Mouse (Mus musculus): ENCODE measurements around the gene Adgrl4. TPM values are rescaled to one million over a fixed set of nuclear protein-coding genes. Genes with fewer than 3 reads are reported as not detected.

Adgrl4 gene
- 7.3 TPM in 2 replicates for polyA plus RNA-seq (2014; fragmentation: Nextera tagmentation; extraction: Ambion mirVana)

GRCm38 (mm10) chr3:151437693-151438092, at the start of gene Adgrl4:
Gene Adgrl4 (plus strand): TSS chr3:151437887.
- 2% methylated on average over 17 of the region's 17 CpGs for WGBS
- no peak within 1 kb of the TSS for H3K27ac ChIP-seq (ENCODE audit: low read depth)
- peak within 1 kb of the TSS; percentile 46 for H3K4me2 ChIP-seq (ENCODE audit: low read length)
- peak; percentile 66; the same call in 1 of the 2 replicates for ATAC-seq (replicated peaks; ENCODE audit: low FRiP score, low TSS enrichment, low read depth)
- H3K9ac ChIP-seq (ENCODE audit: low read length) = no peak within 1 kb of the TSS
- H3K9me3 ChIP-seq (ENCODE audit: control insufficient read depth, low read length) = no peaks in the 10 kb centered on the region
- DNase-seq (ENCODE audit: low spot score) = peak; percentile 53
- peaks cover 6% of the 10 kb centered on the region; the same call in 1 of the 2 replicates for H3K4me1 ChIP-seq (replicated peaks; ENCODE audit: control insufficient read depth, insufficient read depth, low read length)
- no peaks in the 10 kb centered on the region for H3K36me3 ChIP-seq (ENCODE audit: control insufficient read depth, insufficient read depth, low read length)
- H3K27me3 ChIP-seq (replicated peaks; ENCODE audit: control insufficient read depth, insufficient read depth, low read length) = no peaks in the 10 kb centered on the region
- peak within 1 kb of the TSS; percentile 24; the same call in 1 of the 2 replicates for H3K4me3 ChIP-seq (ENCODE audit: low read depth, low read length)

GRCm38 (mm10) chr3:151390912-151391311, 46.8 kb upstream of the Adgrl4 start:
- no peaks in the 10 kb centered on the region for H3K9me3 ChIP-seq (ENCODE audit: control insufficient read depth, low read length)

GRCm38 (mm10) chr3:151392891-151393290, 44.8 kb upstream of the Adgrl4 start:
- Histone ChIP-seq H3K4me1 (replicated peaks; ENCODE audit: control insufficient read depth, insufficient read depth, low read length) (no peaks in the 10 kb centered on the region), H3K9me3 (ENCODE audit: control insufficient read depth, low read length) (no peaks in the 10 kb centered on the region), H3K36me3 (ENCODE audit: control insufficient read depth, insufficient read depth, low read length) (no peaks in the 10 kb centered on the region), H3K27me3 (replicated peaks; ENCODE audit: control insufficient read depth, insufficient read depth, low read length) (no peaks in the 10 kb centered on the region), H3K4me3 (ENCODE audit: low read depth, low read length) (no peak overlapping the region), H3K9ac (ENCODE audit: low read length) (no peak overlapping the region), H3K4me2 (ENCODE audit: low read length) (no peak overlapping the region), H3K27ac (ENCODE audit: low read depth) (no peak overlapping the region)
- ATAC-seq (replicated peaks; ENCODE audit: low FRiP score, low TSS enrichment, low read depth) = no peak
- 88% methylated on average over 4 of the region's 4 CpGs for WGBS
- no peak for DNase-seq (ENCODE audit: low spot score)

More at GRCm38 (mm10) chr3:151390912-151391311, 46.8 kb upstream of the Adgrl4 start:
- Histone ChIP-seq H3K36me3 (ENCODE audit: control insufficient read depth, insufficient read depth, low read length) (no peaks in the 10 kb centered on the region), H3K27ac (ENCODE audit: low read depth) (no peak overlapping the region), H3K4me2 (ENCODE audit: low read length) (no peak overlapping the region), H3K4me3 (ENCODE audit: low read depth, low read length) (no peak overlapping the region), H3K4me1 (replicated peaks; ENCODE audit: control insufficient read depth, insufficient read depth, low read length) (no peaks in the 10 kb centered on the region), H3K9ac (ENCODE audit: low read length) (no peak overlapping the region), H3K27me3 (replicated peaks; ENCODE audit: control insufficient read depth, insufficient read depth, low read length) (no peaks in the 10 kb centered on the region)
- DNase-seq (ENCODE audit: low spot score) (no peak), ATAC-seq (replicated peaks; ENCODE audit: low FRiP score, low TSS enrichment, low read depth) (no peak)

- Histone ChIP-seq H3K9ac (ENCODE audit: low read length) (no peak overlapping the region), H3K36me3 (ENCODE audit: control insufficient read depth, insufficient read depth, low read length) (no peaks in the 10 kb centered on the region), H3K4me3 (ENCODE audit: low read depth, low read length) (no peak overlapping the region), H3K4me2 (ENCODE audit: low read length) (no peak overlapping the region), H3K4me1 (replicated peaks; ENCODE audit: control insufficient read depth, insufficient read depth, low read length) (no peaks in the 10 kb centered on the region), H3K27ac (ENCODE audit: low read depth) (no peak overlapping the region), H3K27me3 (replicated peaks; ENCODE audit: control insufficient read depth, insufficient read depth, low read length) (no peaks in the 10 kb centered on the region), H3K9me3 (ENCODE audit: control insufficient read depth, low read length) (no peaks in the 10 kb centered on the region)
- 83% methylated on average over 1 of the region's 1 CpGs for WGBS
- no peak for ATAC-seq (replicated peaks; ENCODE audit: low FRiP score, low TSS enrichment, low read depth)
- no peak for DNase-seq (ENCODE audit: low spot score)
Observed at GRCm38 (mm10) chr3:151393330-151393729, 44.4 kb upstream of the Adgrl4 start.

- H3K9me3 ChIP-seq (ENCODE audit: control insufficient read depth, low read length) = no peaks in the 10 kb centered on the region
- no peaks in the 10 kb centered on the region for H3K27me3 ChIP-seq (replicated peaks; ENCODE audit: control insufficient read depth, insufficient read depth, low read length)
- DNase-seq (ENCODE audit: low spot score) = no peak
- H3K4me1 ChIP-seq (replicated peaks; ENCODE audit: control insufficient read depth, insufficient read depth, low read length) = no peaks in the 10 kb centered on the region
- ATAC-seq (replicated peaks; ENCODE audit: low FRiP score, low TSS enrichment, low read depth) = no peak
- H3K36me3 ChIP-seq (ENCODE audit: control insufficient read depth, insufficient read depth, low read length) = no peaks in the 10 kb centered on the region
- no peak overlapping the region for H3K4me3 ChIP-seq (ENCODE audit: low read depth, low read length)
- H3K9ac ChIP-seq (ENCODE audit: low read length) = no peak overlapping the region
- 89% methylated on average over 1 of the region's 1 CpGs for WGBS
- no peak overlapping the region for H3K27ac ChIP-seq (ENCODE audit: low read depth)
- H3K4me2 ChIP-seq (ENCODE audit: low read length) = no peak overlapping the region
Observed at GRCm38 (mm10) chr3:151399270-151399669, 38.4 kb upstream of the Adgrl4 start.

- no peak overlapping the region for H3K4me3 ChIP-seq (ENCODE audit: low read depth, low read length)
- no peaks in the 10 kb centered on the region for H3K27me3 ChIP-seq (replicated peaks; ENCODE audit: control insufficient read depth, insufficient read depth, low read length)
- DNase-seq (ENCODE audit: low spot score) (no peak), ATAC-seq (replicated peaks; ENCODE audit: low FRiP score, low TSS enrichment, low read depth) (no peak)
- no peak overlapping the region for H3K4me2 ChIP-seq (ENCODE audit: low read length)
- no peaks in the 10 kb centered on the region for H3K36me3 ChIP-seq (ENCODE audit: control insufficient read depth, insufficient read depth, low read length)
- H3K9ac ChIP-seq (ENCODE audit: low read length) = no peak overlapping the region
- no peaks in the 10 kb centered on the region for H3K4me1 ChIP-seq (replicated peaks; ENCODE audit: control insufficient read depth, insufficient read depth, low read length)
- no peak overlapping the region for H3K27ac ChIP-seq (ENCODE audit: low read depth)
- WGBS = 85% methylated on average over 2 of the region's 2 CpGs
- no peaks in the 10 kb centered on the region for H3K9me3 ChIP-seq (ENCODE audit: control insufficient read depth, low read length)
Observed at GRCm38 (mm10) chr3:151411031-151411430, 26.7 kb upstream of the Adgrl4 start.

GRCm38 (mm10) chr3:151411488-151411887, 26.2 kb upstream of the Adgrl4 start:
- no peaks in the 10 kb centered on the region for H3K36me3 ChIP-seq (ENCODE audit: control insufficient read depth, insufficient read depth, low read length)
- no peaks in the 10 kb centered on the region for H3K9me3 ChIP-seq (ENCODE audit: control insufficient read depth, low read length)
- DNase-seq (ENCODE audit: low spot score) (no peak), ATAC-seq (replicated peaks; ENCODE audit: low FRiP score, low TSS enrichment, low read depth) (no peak)
- no peak overlapping the region for H3K27ac ChIP-seq (ENCODE audit: low read depth)
- H3K27me3 ChIP-seq (replicated peaks; ENCODE audit: control insufficient read depth, insufficient read depth, low read length) = no peaks in the 10 kb centered on the region
- no peak overlapping the region for H3K9ac ChIP-seq (ENCODE audit: low read length)
- WGBS = 94% methylated on average over 4 of the region's 4 CpGs
- no peak overlapping the region for H3K4me3 ChIP-seq (ENCODE audit: low read depth, low read length)
- no peak overlapping the region for H3K4me2 ChIP-seq (ENCODE audit: low read length)
- H3K4me1 ChIP-seq (replicated peaks; ENCODE audit: control insufficient read depth, insufficient read depth, low read length) = no peaks in the 10 kb centered on the region

GRCm38 (mm10) chr3:151416931-151417330, 20.8 kb upstream of the Adgrl4 start:
- Histone ChIP-seq H3K36me3 (ENCODE audit: control insufficient read depth, insufficient read depth, low read length) (no peaks in the 10 kb centered on the region), H3K4me1 (replicated peaks; ENCODE audit: control insufficient read depth, insufficient read depth, low read length) (no peaks in the 10 kb centered on the region), H3K9me3 (ENCODE audit: control insufficient read depth, low read length) (no peaks in the 10 kb centered on the region), H3K27ac (ENCODE audit: low read depth) (no peak overlapping the region), H3K4me3 (ENCODE audit: low read depth, low read length) (no peak overlapping the region), H3K27me3 (replicated peaks; ENCODE audit: control insufficient read depth, insufficient read depth, low read length) (no peaks in the 10 kb centered on the region), H3K4me2 (ENCODE audit: low read length) (no peak overlapping the region), H3K9ac (ENCODE audit: low read length) (no peak overlapping the region)
- ATAC-seq (replicated peaks; ENCODE audit: low FRiP score, low TSS enrichment, low read depth) (no peak), DNase-seq (ENCODE audit: low spot score) (no peak)

GRCm38 (mm10) chr3:151417688-151418572, 19.8 kb upstream of the Adgrl4 start:
- Histone ChIP-seq H3K4me3 (ENCODE audit: low read depth, low read length) (no peak overlapping the region), H3K27me3 (replicated peaks; ENCODE audit: control insufficient read depth, insufficient read depth, low read length) (no peaks in the 10 kb centered on the region), H3K9ac (ENCODE audit: low read length) (no peak overlapping the region), H3K4me2 (ENCODE audit: low read length) (no peak overlapping the region), H3K9me3 (ENCODE audit: control insufficient read depth, low read length) (no peaks in the 10 kb centered on the region), H3K4me1 (replicated peaks; ENCODE audit: control insufficient read depth, insufficient read depth, low read length) (no peaks in the 10 kb centered on the region), H3K36me3 (ENCODE audit: control insufficient read depth, insufficient read depth, low read length) (no peaks in the 10 kb centered on the region), H3K27ac (ENCODE audit: low read depth) (no peak overlapping the region)
- no peak for ATAC-seq (replicated peaks; ENCODE audit: low FRiP score, low TSS enrichment, low read depth)
- WGBS = 57% methylated on average over 12 of the region's 12 CpGs
- no peak for DNase-seq (ENCODE audit: low spot score)

Data from intestine, embryonic 14.5 days (tissue).